Mouse (Mus musculus): ENCODE data around the gene Atg101. TPM values are rescaled to one million over a fixed set of nuclear protein-coding genes. Genes with fewer than 3 reads are reported as not detected.
A peak's percentile ranks its signal among the peaks of the same experiment; 100 is the strongest.

Atg101 gene
- polyA plus RNA-seq, 1 experiment from 2014 or later = 64.7 TPM

DNA sequence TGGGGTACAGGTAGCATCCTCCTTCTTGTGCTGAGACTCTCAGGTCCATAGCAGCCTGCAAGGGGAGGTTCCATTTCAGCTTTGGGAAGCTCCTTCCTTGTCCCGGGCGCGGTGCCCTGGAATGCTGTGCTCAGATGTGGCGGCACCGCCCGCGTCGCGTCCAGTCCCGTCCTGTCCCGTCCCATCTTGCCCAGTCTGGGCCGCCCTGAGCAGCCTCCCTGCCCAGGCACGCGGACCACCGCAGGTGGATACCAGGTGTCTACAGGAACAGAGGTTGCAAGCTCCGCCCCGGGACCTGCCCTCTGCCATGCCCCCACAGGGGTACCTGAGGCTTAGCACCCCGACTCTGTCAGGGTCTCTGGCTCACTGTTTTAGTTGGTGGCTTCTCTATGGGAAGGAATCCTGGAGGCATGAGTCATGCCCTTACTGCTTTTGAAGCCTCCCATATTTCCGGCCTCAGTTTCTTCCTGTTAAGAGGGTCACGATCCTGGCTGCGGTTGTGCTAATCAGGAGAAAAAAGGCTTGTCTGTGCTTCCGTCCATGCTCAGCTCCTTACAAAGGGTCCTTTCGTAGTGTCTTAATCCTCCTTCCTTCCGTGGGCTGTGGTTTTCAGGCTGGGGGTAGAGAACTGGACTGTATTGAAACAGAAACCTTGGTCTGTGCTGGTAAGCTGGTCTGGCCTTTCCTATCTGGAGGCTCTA is 52.6 kb downstream of the Atg101 start:
- Histone ChIP-seq H3K4me1 (ENCODE audit: insufficient read depth) (no peaks in the 10 kb centered on the region), H3K9me3 (ENCODE audit: low read depth, low read length) (no peaks in the 10 kb centered on the region), H3K36me3 (ENCODE audit: insufficient read depth) (no peaks in the 10 kb centered on the region), H3K4me3 (ENCODE audit: low read depth, low read length) (no peak overlapping the region), H3K4me2 (peak overlapping the region; percentile 31; the same call in 1 of the 2 replicates), H3K9ac (0 out of 2 replicates have a peak overlapping the region, but pooled peaks have one; percentile 9), H3K27ac (ENCODE audit: low read depth) (peak overlapping the region; percentile 82), H3K27me3 (ENCODE audit: insufficient read depth, low read length) (no peaks in the 10 kb centered on the region)
- ATAC-seq (ENCODE audit: insufficient read depth) (peak; percentile 44; the same call in 1 of the 2 replicates), DNase-seq (peak; percentile 50)
- 34% methylated on average over 24 of the region's 24 CpGs for WGBS
- no peak for TF ChIP-seq CTCF (IDR thresholded peaks at IDR 0.05; ENCODE audit: low read depth)

- H3K9ac ChIP-seq = no peak overlapping the region
- no peaks in the 10 kb centered on the region for H3K9me3 ChIP-seq (ENCODE audit: low read depth, low read length)
- H3K27me3 ChIP-seq (ENCODE audit: insufficient read depth, low read length) = no peaks in the 10 kb centered on the region
- ATAC-seq (ENCODE audit: insufficient read depth) (no peak), DNase-seq (no peak)
- no peak overlapping the region for H3K27ac ChIP-seq (ENCODE audit: low read depth)
- no peak for TF ChIP-seq CTCF (IDR thresholded peaks at IDR 0.05; ENCODE audit: low read depth)
- H3K4me1 ChIP-seq (ENCODE audit: insufficient read depth) = no peaks in the 10 kb centered on the region
- H3K4me2 ChIP-seq = no peak overlapping the region
- WGBS = 72% methylated on average over 4 of the region's 4 CpGs
- no peak overlapping the region for H3K4me3 ChIP-seq (ENCODE audit: low read depth, low read length)
- H3K36me3 ChIP-seq (ENCODE audit: insufficient read depth) = no peaks in the 10 kb centered on the region
Observed at GRCm38 (mm10) chr15:101338359-101338758, 54.3 kb downstream of the Atg101 start.

DNA sequence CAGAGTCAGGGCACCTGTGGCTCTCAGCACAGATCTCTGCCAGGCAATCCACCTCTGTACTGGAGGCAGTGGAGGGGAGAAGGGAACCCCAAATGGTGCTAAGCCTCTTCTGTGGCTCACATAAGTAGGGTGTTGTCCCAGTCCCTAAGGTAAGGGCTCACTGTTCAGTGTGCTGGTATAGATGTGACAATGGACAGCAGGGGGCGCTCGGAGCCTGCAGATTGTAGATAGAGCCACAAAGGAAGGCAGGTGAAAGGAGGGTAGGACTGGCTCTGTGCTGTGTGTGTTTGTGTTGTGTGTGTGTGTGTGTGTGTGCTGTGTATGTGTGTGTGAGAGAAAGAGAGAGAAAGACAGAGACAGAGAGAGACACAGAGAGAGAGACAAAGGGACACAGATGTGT is 55.5 kb downstream of the Atg101 start:
- no peaks in the 10 kb centered on the region for H3K36me3 ChIP-seq (ENCODE audit: insufficient read depth)
- TF ChIP-seq CTCF (IDR thresholded peaks at IDR 0.05; ENCODE audit: low read depth) = peak; percentile 98
- no peak overlapping the region for H3K27ac ChIP-seq (ENCODE audit: low read depth)
- no peaks in the 10 kb centered on the region for H3K4me1 ChIP-seq (ENCODE audit: insufficient read depth)
- H3K4me3 ChIP-seq (ENCODE audit: low read depth, low read length) = no peak overlapping the region
- no peaks in the 10 kb centered on the region for H3K9me3 ChIP-seq (ENCODE audit: low read depth, low read length)
- H3K27me3 ChIP-seq (ENCODE audit: insufficient read depth, low read length) = no peaks in the 10 kb centered on the region
- DNase-seq = peak; percentile 94
- peak; percentile 81 for ATAC-seq (ENCODE audit: insufficient read depth)
- no peak overlapping the region for H3K9ac ChIP-seq
- H3K4me2 ChIP-seq = no peak overlapping the region
- 2% methylated on average over 2 of the region's 2 CpGs for WGBS

Other genes starting within 250 kb of the Atg101 start
- gene Gm47841, start 236.9 kb upstream of the Atg101 start, polyA plus RNA-seq (2014; fragmentation: Nextera tagmentation; extraction: Ambion mirVana) = not detected in 2 replicates
- gene Fignl2, start 205.7 kb upstream of the Atg101 start, polyA plus RNA-seq (2014; fragmentation: Nextera tagmentation; extraction: Ambion mirVana) = 0.26 and 0.34 TPM in 2 replicates
- gene Ankrd33, start 168.5 kb upstream of the Atg101 start, polyA plus RNA-seq (2014; fragmentation: Nextera tagmentation; extraction: Ambion mirVana) = not detected in 2 replicates
- gene Acvrl1, start 155.8 kb upstream of the Atg101 start, polyA plus RNA-seq (2014; fragmentation: Nextera tagmentation; extraction: Ambion mirVana) = 34.4 and 39.0 TPM in 2 replicates
- gene Acvr1b, start 110.2 kb upstream of the Atg101 start, polyA plus RNA-seq (2014; fragmentation: Nextera tagmentation; extraction: Ambion mirVana) = 6.3 and 6.4 TPM in 2 replicates
- 7.8 and 10.4 TPM in 2 replicates for gene Grasp, start 60.1 kb upstream of the Atg101 start, polyA plus RNA-seq (2014; fragmentation: Nextera tagmentation; extraction: Ambion mirVana)
- gene Nr4a1, start 30.0 kb upstream of the Atg101 start, polyA plus RNA-seq (2014; fragmentation: Nextera tagmentation; extraction: Ambion mirVana) = 8.8 TPM in 2 replicates
- 41.0 and 41.4 TPM in 2 replicates for gene 6030408B16Rik, start 8.9 kb downstream of the Atg101 start, polyA plus RNA-seq (2014; fragmentation: Nextera tagmentation; extraction: Ambion mirVana)
- gene Krt80, start 85.9 kb downstream of the Atg101 start, polyA plus RNA-seq (2014; fragmentation: Nextera tagmentation; extraction: Ambion mirVana) = 1.5 and 2.2 TPM in 2 replicates
- 108 and 114 TPM in 2 replicates for gene Krt7, start 126.8 kb downstream of the Atg101 start, polyA plus RNA-seq (2014; fragmentation: Nextera tagmentation; extraction: Ambion mirVana)
- 0.20 and 0.22 TPM in 2 replicates for gene Krt87, start 154.5 kb downstream of the Atg101 start, polyA plus RNA-seq (2014; fragmentation: Nextera tagmentation; extraction: Ambion mirVana)
- gene Krt88, start 163.5 kb downstream of the Atg101 start, polyA plus RNA-seq (2014; fragmentation: Nextera tagmentation; extraction: Ambion mirVana) = 0.22 TPM in 1 of 2 replicates, not detected in the other
- gene Krt81, start 179.5 kb downstream of the Atg101 start, polyA plus RNA-seq (2014; fragmentation: Nextera tagmentation; extraction: Ambion mirVana) = not detected in 2 replicates
- not detected in 2 replicates for gene Krt86, start 189.2 kb downstream of the Atg101 start, polyA plus RNA-seq (2014; fragmentation: Nextera tagmentation; extraction: Ambion mirVana)
- gene Krt83, start 207.2 kb downstream of the Atg101 start, polyA plus RNA-seq (2014; fragmentation: Nextera tagmentation; extraction: Ambion mirVana) = 0.13 TPM in 1 of 2 replicates, not detected in the other
- gene Gm49425, start 233.0 kb downstream of the Atg101 start, polyA plus RNA-seq (2014; fragmentation: Nextera tagmentation; extraction: Ambion mirVana) = not detected in 2 replicates
- not detected in 2 replicates for gene Krt84, start 248.5 kb downstream of the Atg101 start, polyA plus RNA-seq (2014; fragmentation: Nextera tagmentation; extraction: Ambion mirVana)